Mouse (Mus musculus): ENCODE data around the gene Scimp. TPM values are rescaled to one million over a fixed set of nuclear protein-coding genes. Genes with fewer than 3 reads are reported as not detected.
A peak's percentile ranks its signal among the peaks of the same experiment; 100 is the strongest.

The Scimp gene
- total and polyA plus RNA-seq, 3 experiments: 0.21 to 0.79 (median 0.30) TPM

DNA sequence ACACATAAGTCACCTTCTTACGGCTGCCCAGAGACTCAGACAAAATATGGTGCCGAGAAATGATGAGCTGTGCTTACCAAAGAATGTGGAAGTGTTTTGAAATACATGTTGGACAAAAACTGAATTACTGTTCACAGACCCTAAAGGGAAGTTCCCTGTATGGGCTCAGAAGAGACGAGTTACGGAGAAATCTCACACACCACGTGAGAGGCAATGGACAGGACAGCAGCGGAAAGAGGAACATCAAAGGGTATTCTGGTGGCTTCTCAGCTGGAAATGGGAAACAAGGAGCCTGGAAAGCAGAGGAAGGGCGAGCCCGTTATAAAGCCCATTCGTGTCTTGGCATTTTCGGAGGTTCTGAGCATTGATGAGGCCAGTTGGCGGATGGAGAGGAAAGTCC lies 25.3 kb downstream of the Scimp start:
- Histone ChIP-seq H3K4me3 (replicated peaks in 1 of 3; ENCODE audit: low read depth in 2 of 3, low read length in 2 of 3, poor library complexity in 1 of 3) (no peak overlapping the region), H3K9ac (ENCODE audit: insufficient read depth, low read depth) (no peak overlapping the region), H3K4me1 (ENCODE audit: control insufficient read depth in 1 of 2, insufficient read depth in 2 of 2) (peaks cover 38 to 56% of the 10 kb centered on the region in 2 experiments), H3K36me3 (replicated peaks in 1 of 2; ENCODE audit: control insufficient read depth in 1 of 2, insufficient read depth in 1 of 2, low read length in 1 of 2) (peaks cover 0 to 44% of the 10 kb centered on the region in 2 experiments), H3K4me2 (ENCODE audit: insufficient read depth, low read depth, poor library complexity, severe bottlenecking) (no peak overlapping the region), H3K9me3 (replicated peaks; ENCODE audit: low read length) (peaks cover 18% of the 10 kb centered on the region), H3K79me2 (replicated peaks; ENCODE audit: control insufficient read depth, extremely low read depth, insufficient read depth, poor library complexity, severe bottlenecking) (peaks cover 3% of the 10 kb centered on the region; the same call in 1 of the 2 replicates), H3K27me3 (replicated peaks) (no peaks in the 10 kb centered on the region), H3K27ac (ENCODE audit: insufficient read depth, low read depth) (no peak overlapping the region)
- TF ChIP-seq PAX5 (IDR thresholded peaks at IDR 0.05; ENCODE audit: low read length) (no peak), GABPA (IDR thresholded peaks at IDR 0.05; ENCODE audit: insufficient replicate concordance, low read depth, low read length) (no peak), ZMIZ1 (IDR thresholded peaks at IDR 0.05; ENCODE audit: low read depth, low read length) (no peak), CHD2 (IDR thresholded peaks at IDR 0.05; ENCODE audit: low read length) (no peak), BHLHE40 (IDR thresholded peaks at IDR 0.05; ENCODE audit: low read depth, low read length) (0 out of 2 replicates have a peak, but pooled peaks have one; percentile 35), IRF4 (IDR thresholded peaks at IDR 0.05; ENCODE audit: low read depth, low read length) (no peak), EP300 (IDR thresholded peaks at IDR 0.05; ENCODE audit: low read length) (peak; percentile 11; the same call in 1 of the 2 replicates), MAZ (IDR thresholded peaks at IDR 0.05; ENCODE audit: low read depth, low read length) (no peak), HCFC1 (IDR thresholded peaks at IDR 0.05; ENCODE audit: low read depth, low read length) (no peak), MAX (IDR thresholded peaks at IDR 0.05; ENCODE audit: low read length) (no peak), ZC3H11A (IDR thresholded peaks at IDR 0.05; ENCODE audit: low read depth, low read length) (no peak), RAD21 (IDR thresholded peaks at IDR 0.05; ENCODE audit: low read depth, low read length) (no peak), ZNF384 (IDR thresholded peaks at IDR 0.05; ENCODE audit: low read depth, low read length) (no peak), USF1 (IDR thresholded peaks at IDR 0.05; ENCODE audit: low read depth, low read length) (no peak), POLR2AphosphoS2 (IDR thresholded peaks at IDR 0.05; ENCODE audit: low read depth, low read length) (no peak), CTCF (conservative IDR thresholded peaks at IDR 0.05 in 1 of 2, IDR thresholded peaks at IDR 0.05 in 1 of 2; ENCODE audit: low read depth in 2 of 2, low read length in 2 of 2) (no peak), MAFK (IDR thresholded peaks at IDR 0.05; ENCODE audit: insufficient replicate concordance, low read length) (0 out of 2 replicates have a peak, but pooled peaks have one; percentile 13), TBP (conservative IDR thresholded peaks at IDR 0.05; ENCODE audit: low read depth, low read length) (no peak), CHD1 (IDR thresholded peaks at IDR 0.05; ENCODE audit: low read depth, low read length) (no peak), RCOR1 (conservative IDR thresholded peaks at IDR 0.05; ENCODE audit: low read depth, low read length) (no peak), ETS1 (conservative IDR thresholded peaks at IDR 0.05; ENCODE audit: low read depth, low read length) (no peak)
- DNase-seq (ENCODE audit: extremely low read depth): no peak
- in situ Hi-C loops (cut with MboI; ENCODE audit: low pct_ligation_motif_present, low pct_unique_long_range_greater_than_20kb, low sequenced_read_pairs): no loop called here
- dilution Hi-C loops (cut with MboI; ENCODE audit: extremely low pct_ligation_motif_present, extremely low pct_unique_long_range_greater_than_20kb, low sequenced_read_pairs): no loop called here

DNA sequence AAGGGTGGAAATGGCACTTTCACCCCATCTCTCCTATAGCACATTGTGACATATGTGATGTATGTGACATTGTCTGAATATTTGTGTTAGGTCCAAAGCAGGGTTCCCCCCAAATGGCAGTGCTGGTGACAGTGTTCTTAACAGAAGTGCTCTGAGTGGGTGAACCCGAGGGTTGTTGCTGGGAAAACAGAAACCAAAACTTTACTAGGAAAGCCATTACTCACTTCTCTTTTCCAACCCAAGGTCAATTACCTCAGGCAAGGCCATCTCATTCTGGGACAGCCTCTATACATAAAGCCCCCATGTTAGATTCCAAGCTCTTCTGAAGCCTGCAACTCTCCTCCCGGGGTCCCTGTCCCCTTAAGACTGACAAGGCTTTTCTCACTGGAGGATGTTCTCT lies 26.5 kb downstream of the Scimp start:
- in situ Hi-C loops (cut with MboI; ENCODE audit: low pct_ligation_motif_present, low pct_unique_long_range_greater_than_20kb, low sequenced_read_pairs) (no loop called here), dilution Hi-C loops (cut with MboI; ENCODE audit: extremely low pct_ligation_motif_present, extremely low pct_unique_long_range_greater_than_20kb, low sequenced_read_pairs) (no loop called here)
- H3K27me3 ChIP-seq (replicated peaks): no peaks in the 10 kb centered on the region
- H3K36me3 ChIP-seq (replicated peaks in 1 of 2; ENCODE audit: control insufficient read depth in 1 of 2, insufficient read depth in 1 of 2, low read length in 1 of 2): peaks cover 0 to 50% of the 10 kb centered on the region in 2 experiments
- H3K79me2 ChIP-seq (replicated peaks; ENCODE audit: control insufficient read depth, extremely low read depth, insufficient read depth, poor library complexity, severe bottlenecking): peaks cover 3% of the 10 kb centered on the region; the same call in 1 of the 2 replicates
- H3K4me1 ChIP-seq (ENCODE audit: control insufficient read depth in 1 of 2, insufficient read depth in 2 of 2): peaks cover 26 to 46% of the 10 kb centered on the region in 2 experiments
- 0 out of 2 replicates have a peak, but pooled peaks have one; percentile 25 for TF ChIP-seq ETS1 (conservative IDR thresholded peaks at IDR 0.05; ENCODE audit: low read depth, low read length)
- no peak for TF ChIP-seq ZKSCAN1 (IDR thresholded peaks at IDR 0.05; ENCODE audit: borderline replicate concordance, low read depth, low read length)
- TF ChIP-seq EP300 (IDR thresholded peaks at IDR 0.05; ENCODE audit: low read length): peak; percentile 68
- TF ChIP-seq USF2 (conservative IDR thresholded peaks at IDR 0.05; ENCODE audit: low read depth, low read length): no peak
- peak; percentile 65 for TF ChIP-seq IRF4 (IDR thresholded peaks at IDR 0.05; ENCODE audit: low read depth, low read length)
- DNase-seq (ENCODE audit: extremely low read depth): no peak
- peaks cover 21% of the 10 kb centered on the region for H3K9me3 ChIP-seq (replicated peaks; ENCODE audit: low read length)
- no peak overlapping the region for H3K9ac ChIP-seq (ENCODE audit: insufficient read depth, low read depth)
- H3K27ac ChIP-seq (ENCODE audit: insufficient read depth, low read depth): no peak overlapping the region
- H3K4me2 ChIP-seq (ENCODE audit: insufficient read depth, low read depth, poor library complexity, severe bottlenecking): 0 out of 2 replicates have a peak overlapping the region, but pooled peaks have one; percentile 24
- H3K4me3 ChIP-seq (replicated peaks in 1 of 3; ENCODE audit: low read depth in 2 of 3, low read length in 2 of 3, poor library complexity in 1 of 3): no peak overlapping the region
